Mouse (Mus musculus) kidney, adult 2 months (tissue): Measurements from ENCODE around the gene Selenoh.

Source experiments
- CTCF ChIP-seq: fragments of 200-500 bp; conservative IDR thresholded peaks from 2 replicates; pipeline ENCODE4 v1.5.1; 2011; ENCODE audit warnings: low read depth, mild to moderate bottlenecking, control low read depth, low read length, moderate library complexity, mixed read lengths; ENCODE audit not compliant: insufficient read depth, insufficient read length
- POLR2A ChIP-seq: fragments of 200-500 bp; IDR thresholded peaks from one replicate; pipeline ENCODE4 v1.6.1; 2011; ENCODE audit warnings: low read depth, low read length, control low read depth

DNA sequence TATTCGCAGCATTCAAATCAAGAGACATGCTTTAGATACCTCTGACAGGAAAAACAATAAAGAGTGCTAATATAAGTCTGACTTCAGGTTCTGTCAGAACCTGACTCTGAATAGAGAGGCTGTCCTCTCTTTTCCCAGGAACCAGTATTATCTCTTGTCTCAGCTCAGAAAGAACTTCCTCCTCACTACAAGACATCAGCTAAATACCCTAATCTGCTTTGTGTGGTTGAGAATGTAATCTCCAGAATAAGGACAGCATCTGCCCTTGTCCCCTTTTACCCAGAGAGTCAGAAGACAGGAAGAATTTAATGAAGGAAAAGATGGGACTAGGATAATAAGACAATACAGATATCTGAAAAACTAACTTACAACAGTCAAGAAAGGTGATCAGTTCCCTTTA is 32.9 kb upstream of the Selenoh start:
- TF ChIP-seq POLR2A: no peak
- TF ChIP-seq CTCF: no peak
